In genomic region chr4:48131606-48132005, GRCm38 (mm10) we compare ENCODE assay signal across 19 mouse cellular contexts. TPM values are rescaled to one million over a fixed set of nuclear protein-coding genes. Genes with fewer than 3 reads are reported as not detected.
DNase-seq lines count a peak whose midpoint lies in the region; ATAC-seq and TF ChIP-seq lines count a peak whose summit lies in the region.
"Had no signal": no experiment of that assay in that cellular context is flagged by ENCODE, and none has a peak within 500 bp of the region (broad histone marks: within the 10 kb centered on the region; RNA-seq: fewer than 3 reads in every experiment).

No protein-coding gene starts in this region.

- TF ChIP-seq POLR2A in bone marrow, adult 2 months (IDR thresholded peaks at IDR 0.05; ENCODE audit: borderline replicate concordance, control insufficient read depth, low read depth, low read length) = no peak

- H3K27me3 ChIP-seq in midbrain, postnatal 0 days (ENCODE audit: insufficient read depth, low read length) = no peaks in the 10 kb centered on the region
- H3K27me3 ChIP-seq: embryonic facial prominence, embryonic 12.5 days; forebrain, embryonic 13.5 days; forebrain, embryonic 15.5 days had no signal

- no peak for DNase-seq in layer of hippocampus, adult 9-10 months (ENCODE audit: low spot score)
- no peak for DNase-seq in cerebellum, postnatal 25 days
- DNase-seq in midbrain, postnatal 0 days (ENCODE audit: low spot score) = no peak
- DNase-seq: adrenal gland, adult 2 months; adrenal gland, postnatal 10 days; adrenal gland, postnatal 25 days; cerebellum, adult 11-12 months; cerebellum, adult 8-10 months; cerebellum, adult 9-11 months; cerebellum, postnatal 14 days; forebrain, postnatal 0 days had no signal

- H3K4me1 ChIP-seq in bone marrow, adult 2 months (ENCODE audit: control insufficient read depth, insufficient read depth, low read length) = peaks cover 5% of the 10 kb centered on the region
- H3K4me1 ChIP-seq in midbrain, postnatal 0 days (ENCODE audit: insufficient read depth, low read length) = no peaks in the 10 kb centered on the region
- H3K4me1 ChIP-seq: embryonic facial prominence, embryonic 10.5 days; embryonic facial prominence, embryonic 12.5 days; forebrain, embryonic 13.5 days; forebrain, embryonic 15.5 days had no signal

- no peak for TF ChIP-seq CTCF in bone marrow, adult 2 months (IDR thresholded peaks at IDR 0.05; ENCODE audit: control insufficient read depth, insufficient read depth, low read length)
- TF ChIP-seq CTCF in midbrain, postnatal 0 days (IDR thresholded peaks at IDR 0.05) = no peak

- no peak overlapping the region for H3K4me2 ChIP-seq in midbrain, postnatal 0 days (ENCODE audit: low read depth, low read length, poor library complexity, severe bottlenecking)
- H3K4me2 ChIP-seq: embryonic facial prominence, embryonic 12.5 days; forebrain, embryonic 13.5 days; forebrain, embryonic 15.5 days had no signal

- H3K4me3 ChIP-seq in bone marrow, adult 2 months (replicated peaks; ENCODE audit: control insufficient read depth, low read depth, low read length) = no peak overlapping the region
- H3K4me3 ChIP-seq in midbrain, postnatal 0 days (ENCODE audit: low read depth, low read length) = no peak overlapping the region
- H3K4me3 ChIP-seq: embryonic facial prominence, embryonic 10.5 days; embryonic facial prominence, embryonic 12.5 days; forebrain, embryonic 13.5 days; forebrain, embryonic 15.5 days had no signal

- 56% methylated on average over 9 of the region's 9 CpGs for WGBS in bone marrow, adult 2 months
- 95% methylated on average over 9 of the region's 9 CpGs for WGBS in midbrain, postnatal 0 days

- no peak overlapping the region for H3K9ac ChIP-seq in midbrain, postnatal 0 days (replicated peaks; ENCODE audit: low read length, poor library complexity, severe bottlenecking)
- H3K9ac ChIP-seq: embryonic facial prominence, embryonic 12.5 days; forebrain, embryonic 13.5 days; forebrain, embryonic 15.5 days; forebrain, postnatal 0 days had no signal

- ATAC-seq in granulocyte monocyte progenitor cell, adult 5-6 weeks (replicated peaks; ENCODE audit: poor library complexity, severe bottlenecking) = peak; percentile 50
- ATAC-seq in megakaryocyte, adult 5-6 weeks (ENCODE audit: poor library complexity, severe bottlenecking) = peak; percentile 87
- ATAC-seq in neutrophil, adult 5-6 weeks (ENCODE audit: extremely low read depth, insufficient number of reproducible peaks, low FRiP score, poor library complexity, severe bottlenecking) = peak; percentile 64; the same call in 1 of the 2 replicates
- ATAC-seq in midbrain, postnatal 0 days (ENCODE audit: low FRiP score) = no peak
- ATAC-seq: forebrain, embryonic 13.5 days; forebrain, embryonic 15.5 days; forebrain, postnatal 0 days had no signal

- H3K9me3 ChIP-seq in midbrain, postnatal 0 days (ENCODE audit: low read length) = no peaks in the 10 kb centered on the region
- H3K9me3 ChIP-seq: embryonic facial prominence, embryonic 10.5 days; embryonic facial prominence, embryonic 12.5 days; forebrain, embryonic 13.5 days; forebrain, embryonic 15.5 days had no signal

- peaks cover 9% of the 10 kb centered on the region; the same call in 1 of the 2 replicates for H3K36me3 ChIP-seq in midbrain, postnatal 0 days (ENCODE audit: insufficient read depth, low read length)

- H3K27ac ChIP-seq in bone marrow, adult 2 months (ENCODE audit: control insufficient read depth, insufficient read depth, low read depth, low read length, poor library complexity) = peak overlapping the region; percentile 43
- no peak overlapping the region for H3K27ac ChIP-seq in midbrain, postnatal 0 days (ENCODE audit: low read depth, low read length)
- H3K27ac ChIP-seq: embryonic facial prominence, embryonic 10.5 days; embryonic facial prominence, embryonic 12.5 days; forebrain, embryonic 13.5 days; forebrain, embryonic 15.5 days had no signal

RNA-seq across cellular contexts. Expression of gene Stx17, which starts 6.9 kb away (rescaled TPM):
- polyA plus RNA-seq in bone marrow, adult 2 months (2011; ENCODE audit: insufficient read depth, insufficient read length, low replicate concordance, missing spikeins) = 7.7 and 9.9 TPM in 2 replicates
- total RNA-seq in granulocyte monocyte progenitor cell, adult 5-6 weeks (2014; fragmentation: Nextera tagmentation) = 8.7 and 21.7 TPM in 2 replicates
- total RNA-seq in granulocyte monocyte progenitor cell, adult 5-6 weeks (2017) = 15.5 and 22.6 TPM in 2 replicates
- 14.2 and 15.1 TPM in 2 replicates for total RNA-seq in megakaryocyte, adult 5-6 weeks (2015)
- total RNA-seq in megakaryocyte, adult 5-6 weeks (2017) = 16.7 and 25.9 TPM in 2 replicates
- total RNA-seq in neutrophil, adult 5-6 weeks (2017) = 51.8 and 54.4 TPM in 2 replicates
- total RNA-seq in midbrain, postnatal 0 days (2014; rRNA removed) = 24.6 and 33.9 TPM in 2 replicates
- 26.8 and 27.8 TPM in 2 replicates for polyA plus RNA-seq in midbrain, postnatal 0 days (2015; fragmentation: Nextera tagmentation; extraction: Ambion mirVana)
